Mouse (Mus musculus) olfactory bulb, adult 2 months (tissue): ENCODE measurements around the gene Timm10b. TPM values are rescaled to one million over a fixed set of nuclear protein-coding genes. Genes with fewer than 3 reads are reported as not detected.

Source experiments
- H3K27ac ChIP-seq: fragments of 200-500 bp; 2 replicates; pipeline ENCODE4 v1.5.1; 2012; ENCODE audit warnings: low read depth, low read length; ENCODE audit not compliant: insufficient read depth
- H3K4me1 ChIP-seq: fragments of 200-500 bp; 2 replicates; pipeline ENCODE4 v1.6.1; 2012; ENCODE audit warnings: low read length; ENCODE audit not compliant: control insufficient read depth, insufficient read depth
- H3K4me3 ChIP-seq: fragments of 200-500 bp; 2 replicates; pipeline ENCODE4 v1.5.1; 2012; ENCODE audit warnings: mild to moderate bottlenecking, low read depth, low read length, moderate library complexity; ENCODE audit not compliant: insufficient read depth
- CTCF ChIP-seq: fragments of 200-500 bp; IDR thresholded peaks from 2 replicates; pipeline ENCODE4 v1.5.1; 2012; ENCODE audit warnings: low read depth, mild to moderate bottlenecking, low read length, moderate library complexity; ENCODE audit not compliant: insufficient read depth
- POLR2A ChIP-seq: fragments of 200-500 bp; IDR thresholded peaks from 2 replicates; pipeline ENCODE4 v1.6.1; 2012; ENCODE audit warnings: mild to moderate bottlenecking, low read depth, low read length, moderate library complexity; ENCODE audit not compliant: insufficient read depth
- WGBS: fragments of 180-500 bp; shearing (Covaris S2); methylation state at CpG from one replicate; pipeline ENCODE4 v1.1.7; 2018; 5-methylcytosine and 5-hydroxymethylcytosine counted together
- polyA plus RNA-seq: library from polyadenylated mRNA; stranded (reverse); fragments of >200 nt; gene quantifications from 2 replicates; pipeline ENCODE4 v1.2.4, GENCODE M21; 2012; ENCODE audit warnings: low replicate concordance; ENCODE audit not compliant: missing spikeins, insufficient read depth, insufficient read length

Timm10b gene
- polyA plus RNA-seq, 1 experiment: not detected

DNA sequence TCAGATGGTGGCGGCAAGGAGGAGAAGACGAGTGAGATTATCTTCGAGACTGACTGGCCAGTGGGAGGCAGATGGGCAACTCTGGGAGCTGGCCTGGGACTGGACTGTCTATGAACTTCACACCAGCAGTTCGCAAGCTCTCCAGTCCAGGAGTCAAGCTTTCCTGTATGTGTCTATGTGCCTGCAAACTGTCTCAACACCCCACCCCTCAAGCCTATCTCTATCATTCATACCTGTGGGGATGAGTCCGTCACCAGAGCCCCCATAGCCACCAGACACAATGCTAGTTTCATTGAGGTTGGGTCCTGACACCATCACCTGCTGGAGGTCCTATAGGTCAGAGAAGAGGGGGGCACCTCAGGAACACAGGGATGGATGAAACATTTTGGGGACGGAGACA, 1.1 kb upstream of the Timm10b start:
- H3K27ac ChIP-seq: no peak overlapping the region
- TF ChIP-seq CTCF (no peak), POLR2A (no peak)
- peaks cover 16% of the 10 kb centered on the region for H3K4me1 ChIP-seq
- 91% methylated on average over 6 of the region's 6 CpGs for WGBS
- no peak overlapping the region for H3K4me3 ChIP-seq

DNA sequence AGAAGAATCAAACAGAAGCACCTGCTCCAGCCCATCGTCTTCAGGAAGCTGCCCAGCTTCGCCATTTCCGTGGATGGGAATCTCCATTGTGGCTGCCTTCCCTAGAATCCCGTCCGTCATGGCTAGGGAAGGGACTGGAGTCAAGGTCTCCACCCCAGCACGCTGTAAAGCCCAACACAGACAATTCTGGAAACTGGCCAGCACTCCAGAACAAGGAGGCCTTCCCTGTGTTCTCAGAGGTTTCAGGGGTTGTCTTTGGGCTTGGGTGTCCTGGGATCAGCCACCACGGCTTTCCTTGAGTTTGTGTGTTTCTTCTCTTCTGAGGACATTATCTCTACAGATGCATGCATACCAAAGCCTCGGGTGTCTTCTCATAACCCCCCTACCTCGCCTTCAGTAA, 552 bp upstream of the Timm10b start:
- H3K27ac ChIP-seq: no peak overlapping the region
- WGBS: 59% methylated on average over 9 of the region's 9 CpGs
- peaks cover 14% of the 10 kb centered on the region for H3K4me1 ChIP-seq
- H3K4me3 ChIP-seq: peak overlapping the region; percentile 5
- TF ChIP-seq CTCF (no peak), POLR2A (no peak)

DNA sequence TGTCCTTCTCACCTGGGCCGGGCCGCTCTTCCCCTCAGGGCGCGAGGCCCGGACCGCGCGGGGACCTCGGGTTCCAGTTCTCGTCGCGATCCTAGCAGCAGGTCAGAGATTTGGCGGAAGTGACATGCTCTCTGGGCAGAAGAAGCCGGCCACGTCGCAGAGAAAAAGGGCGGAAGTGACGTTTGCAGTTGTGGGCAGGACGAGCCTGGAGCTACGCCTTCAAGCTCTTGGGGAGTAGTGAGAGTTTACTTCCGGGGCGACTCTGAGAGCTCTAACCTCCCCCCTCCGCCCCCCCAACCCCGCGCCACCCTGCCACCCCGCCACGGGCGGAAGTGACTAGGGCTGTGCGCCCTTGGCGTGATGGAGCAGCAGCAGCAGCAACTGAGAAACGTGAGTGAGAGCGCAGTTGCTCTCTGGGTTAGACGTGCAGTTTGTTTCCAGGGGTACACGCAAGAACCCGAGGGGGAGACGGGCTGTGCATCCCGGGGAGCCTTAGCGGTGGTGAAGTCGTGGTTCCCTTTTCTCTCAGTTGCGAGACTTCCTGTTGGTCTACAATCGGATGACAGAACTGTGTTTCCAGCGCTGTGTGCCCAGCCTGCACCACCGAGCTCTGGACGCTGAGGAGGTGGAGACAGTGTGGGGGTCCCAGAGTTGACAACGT, 507 bp downstream of the Timm10b start, which contains the start of the genes Arfip2 and Gm45799:
TSS of gene Arfip2 (minus strand) at position 184 of the 661 bp plus-strand sequence.
TSS of gene Gm45799 (plus strand) at position 320 of the 661 bp plus-strand sequence.
- Histone ChIP-seq H3K4me1 (peaks cover 11% of the 10 kb centered on the region), H3K27ac (peak within 1 kb of the TSS; percentile 84), H3K4me3 (peak within 1 kb of the TSS; percentile 85)
- under 1% methylated on average over 45 of the region's 45 CpGs for WGBS
- TF ChIP-seq POLR2A (peak; percentile 63), CTCF (no peak)

DNA sequence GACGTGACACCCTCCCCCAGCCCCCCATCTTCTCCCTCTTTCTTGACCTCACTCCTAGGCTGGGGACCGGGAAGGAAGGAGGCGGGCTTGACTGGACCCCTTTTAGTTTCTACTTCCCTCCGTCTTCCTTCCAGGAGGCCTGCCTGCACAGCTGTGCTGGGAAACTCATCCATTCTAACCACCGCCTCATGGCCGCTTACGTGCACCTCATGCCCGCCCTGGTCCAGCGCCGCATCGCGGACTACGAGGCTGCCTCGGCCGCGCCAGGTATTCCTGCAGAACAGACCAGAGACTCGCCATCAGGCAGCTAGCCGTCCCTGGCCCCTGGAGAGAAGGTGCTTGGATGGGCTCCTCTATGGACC, 1.0 kb downstream of the Timm10b start:
- Histone ChIP-seq H3K4me3 (peak overlapping the region; percentile 85), H3K4me1 (peaks cover 11% of the 10 kb centered on the region), H3K27ac (peak overlapping the region; percentile 84)
- TF ChIP-seq POLR2A: no peak
- no peak for TF ChIP-seq CTCF
- 0% methylated on average over 18 of the region's 18 CpGs for WGBS

DNA sequence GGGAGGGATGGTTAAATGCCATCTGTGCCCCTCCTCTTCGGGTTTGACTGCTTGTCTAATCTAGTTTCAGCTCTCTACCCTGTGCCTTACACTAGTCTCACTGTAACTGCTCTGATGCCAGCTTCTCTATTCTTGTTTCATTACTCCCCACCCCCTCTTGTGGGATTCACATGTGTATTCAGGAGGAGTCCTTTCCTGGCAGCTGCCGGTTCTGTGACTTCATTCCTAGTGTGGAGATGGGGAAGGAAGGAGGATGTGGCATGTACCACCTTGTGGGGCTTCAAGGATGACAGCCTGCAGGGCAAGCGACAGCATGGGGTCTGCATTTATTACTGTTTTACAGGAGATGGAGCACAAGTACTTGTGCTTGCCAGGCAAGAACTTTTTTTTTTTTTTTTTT, 2.1 kb downstream of the Timm10b start:
- H3K27ac ChIP-seq: no peak overlapping the region
- H3K4me1 ChIP-seq: peaks cover 11% of the 10 kb centered on the region
- 60% methylated on average over 3 of the region's 3 CpGs for WGBS
- TF ChIP-seq POLR2A: no peak
- TF ChIP-seq CTCF: no peak
- H3K4me3 ChIP-seq: no peak overlapping the region

DNA sequence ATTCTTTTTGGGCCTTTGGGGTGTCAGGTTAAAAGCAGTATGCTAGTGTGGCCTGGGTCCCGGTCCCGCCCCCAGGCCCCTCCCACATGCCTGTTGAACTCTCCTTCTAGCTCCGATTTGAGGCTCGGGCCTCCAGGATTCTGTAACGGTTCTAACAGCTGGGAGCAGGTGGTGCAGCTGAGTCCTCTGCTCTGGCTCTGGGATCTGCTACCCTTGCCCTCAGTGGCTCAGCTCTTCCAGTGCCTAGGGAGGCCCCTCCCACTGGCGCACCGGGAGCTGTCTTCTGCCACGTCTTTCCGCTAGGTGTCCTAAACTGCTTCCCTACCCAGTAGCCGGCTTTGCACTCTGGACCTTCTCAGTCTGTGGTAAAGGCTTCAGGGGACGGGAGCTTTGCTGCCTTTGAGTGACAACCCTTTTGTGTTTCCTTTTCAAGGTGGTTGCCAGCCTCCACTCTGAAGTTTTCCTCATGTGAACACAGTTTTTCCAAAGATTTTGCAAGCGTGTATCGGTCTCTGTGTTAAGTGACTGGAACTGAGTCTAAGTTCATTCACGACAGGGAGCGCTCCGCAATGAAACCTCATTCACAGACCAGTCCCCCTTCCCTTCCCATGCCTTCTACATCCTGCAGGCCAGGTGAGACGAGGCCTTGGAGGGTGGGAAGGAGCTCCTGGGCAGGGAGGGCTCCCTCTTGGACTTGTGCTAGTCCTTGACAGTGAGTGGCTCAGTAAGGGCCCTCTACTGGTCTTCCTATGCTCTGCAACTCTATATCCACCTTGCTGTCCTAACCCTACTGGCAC, 11.0 kb downstream of the Timm10b start, which contains the start of gene Dnhd1:
TSS of gene Dnhd1 (plus strand) at position 189 of the 797 bp plus-strand sequence.
- Histone ChIP-seq H3K4me1 (peaks cover 7% of the 10 kb centered on the region), H3K4me3 (peak within 1 kb of the TSS; percentile 22), H3K27ac (no peak within 1 kb of the TSS)
- 2% methylated on average over 17 of the region's 17 CpGs for WGBS
- TF ChIP-seq POLR2A (no peak), CTCF (peak; percentile 52; the same call in 1 of the 2 replicates)

DNA sequence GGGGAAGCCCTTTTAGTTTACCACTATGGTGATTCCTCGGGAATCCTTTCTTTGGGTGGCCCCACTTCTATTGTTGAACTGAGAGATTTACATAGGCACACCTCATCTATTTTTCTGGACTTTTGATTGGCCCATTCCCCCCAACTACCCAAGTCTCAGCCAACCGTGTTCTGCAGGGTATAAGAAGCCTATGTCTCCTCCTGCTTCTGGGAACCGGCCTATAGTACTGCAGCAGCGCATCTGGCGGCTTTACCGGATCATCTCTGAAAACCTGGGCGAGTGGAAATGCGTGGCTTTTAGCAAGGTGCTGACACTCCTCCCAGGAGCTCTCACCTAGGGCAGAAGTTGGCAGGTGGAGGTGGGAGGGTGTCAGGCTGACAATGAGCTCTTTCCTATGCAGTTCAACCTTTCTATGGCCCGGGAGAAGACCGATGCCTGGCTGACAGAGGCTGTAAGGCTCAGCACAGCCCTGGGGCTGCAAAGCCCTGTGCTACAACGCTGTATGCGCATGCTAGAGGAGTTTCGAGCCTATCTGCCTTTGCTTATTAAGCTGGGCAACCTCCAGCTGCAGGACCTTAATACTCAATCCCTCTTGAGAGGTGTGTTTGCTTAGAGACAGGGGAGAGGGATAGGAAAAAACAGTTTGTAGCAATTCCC, 45.8 kb downstream of the Timm10b start:
- TF ChIP-seq POLR2A (no peak), CTCF (no peak)
- H3K27ac ChIP-seq: no peak overlapping the region
- H3K4me1 ChIP-seq: no peaks in the 10 kb centered on the region
- 28% methylated on average over 13 of the region's 13 CpGs for WGBS
- no peak overlapping the region for H3K4me3 ChIP-seq

DNA sequence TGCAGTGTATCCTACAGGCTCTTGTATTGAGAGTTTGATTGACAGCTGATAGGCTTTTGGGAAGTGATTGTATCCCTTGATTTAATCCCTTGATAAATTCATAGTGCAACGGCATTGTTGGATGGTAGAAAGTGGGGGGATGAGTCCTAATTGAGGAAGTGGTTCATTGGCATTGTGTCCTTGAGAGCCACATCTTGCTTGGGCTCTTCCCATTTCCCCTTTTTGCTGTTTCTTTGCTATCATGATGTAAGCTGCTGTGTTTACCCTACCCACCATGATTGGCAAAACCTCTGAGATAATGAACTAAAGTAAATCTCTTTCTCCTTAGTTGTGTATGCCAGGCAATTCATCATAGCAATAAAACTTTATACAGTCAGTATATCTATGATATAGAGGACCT, 51.0 kb downstream of the Timm10b start:
- Histone ChIP-seq H3K27ac (no peak overlapping the region), H3K4me1 (no peaks in the 10 kb centered on the region), H3K4me3 (no peak overlapping the region)
- 58% methylated on average over 1 of the region's 1 CpGs for WGBS
- no peak for TF ChIP-seq POLR2A
- TF ChIP-seq CTCF: no peak

Other genes starting within 250 kb of the Timm10b start
- gene Fam160a2, start 240.0 kb upstream of the Timm10b start, polyA plus RNA-seq: not detected in 2 replicates
- gene Cnga4, start 235.5 kb upstream of the Timm10b start, polyA plus RNA-seq: not detected in 2 replicates
- gene Cckbr, start 214.3 kb upstream of the Timm10b start, polyA plus RNA-seq: not detected in 2 replicates
- gene Cavin3, start 157.8 kb upstream of the Timm10b start, polyA plus RNA-seq: not detected in 2 replicates
- not detected in 2 replicates for gene Smpd1, start 85.7 kb upstream of the Timm10b start, polyA plus RNA-seq
- gene Apbb1, start 58.4 kb upstream of the Timm10b start, polyA plus RNA-seq: not detected in 2 replicates
- gene Hpx, start 39.9 kb upstream of the Timm10b start, polyA plus RNA-seq: not detected in 2 replicates
- not detected in 2 replicates for gene Trim3, start 6.5 kb upstream of the Timm10b start, polyA plus RNA-seq
- not detected in 2 replicates for gene Arfip2, start 360 bp downstream of the Timm10b start, polyA plus RNA-seq
- not detected in 2 replicates for gene Gm45799, start 496 bp downstream of the Timm10b start, polyA plus RNA-seq
- gene Dnhd1, start 10.8 kb downstream of the Timm10b start, polyA plus RNA-seq: not detected in 2 replicates
- not detected in 2 replicates for gene Ilk, start 96.5 kb downstream of the Timm10b start, polyA plus RNA-seq
- not detected in 2 replicates for gene Rrp8, start 97.3 kb downstream of the Timm10b start, polyA plus RNA-seq
- not detected in 2 replicates for gene Taf10, start 104.3 kb downstream of the Timm10b start, polyA plus RNA-seq
- 125 TPM in 1 of 2 replicates, not detected in the other for gene Tpp1, start 112.2 kb downstream of the Timm10b start, polyA plus RNA-seq
- gene Dchs1, start 147.6 kb downstream of the Timm10b start, polyA plus RNA-seq: not detected in 2 replicates
- not detected in 2 replicates for gene Mrpl17, start 171.0 kb downstream of the Timm10b start, polyA plus RNA-seq